Mouse (Mus musculus): ENCODE data around the gene Prelid1. TPM values are rescaled to one million over a fixed set of nuclear protein-coding genes. Genes with fewer than 3 reads are reported as not detected.
A peak's percentile ranks its signal among the peaks of the same experiment; 100 is the strongest.

Prelid1 gene
- polyA plus RNA-seq, 1 experiment from 2014 or later, result 328 TPM

DNA sequence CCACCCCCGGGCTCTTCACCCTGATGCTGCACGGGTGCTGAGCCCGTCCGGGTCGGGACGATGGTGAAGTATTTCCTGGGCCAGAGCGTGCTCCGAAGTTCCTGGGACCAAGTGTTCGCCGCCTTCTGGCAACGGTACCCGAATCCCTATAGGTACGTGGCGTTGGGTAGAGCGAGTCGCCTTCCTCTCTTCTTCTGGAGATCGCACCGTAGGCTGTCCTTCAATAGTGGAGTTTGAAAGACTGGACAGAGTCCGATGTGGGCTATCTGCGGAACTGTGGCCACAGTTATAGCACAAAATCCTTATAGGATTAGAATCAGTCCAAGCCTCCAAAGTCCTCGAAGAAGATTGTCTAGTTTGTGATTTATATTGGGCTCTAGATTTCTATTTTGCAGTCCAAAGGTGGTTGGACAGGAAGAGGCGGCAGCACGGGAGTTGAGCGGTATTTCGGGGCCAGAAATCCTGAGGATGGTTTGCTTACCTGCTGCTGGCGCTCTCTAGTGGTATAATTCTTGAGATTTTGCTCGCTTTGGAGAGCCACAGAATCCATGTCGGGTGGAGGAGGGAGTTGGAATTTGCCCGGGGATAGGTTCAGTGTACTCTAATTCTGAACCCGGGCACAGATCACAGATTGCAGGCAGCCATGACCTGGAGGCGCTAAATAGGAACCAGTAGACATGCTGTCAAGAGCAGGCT is 2.0 kb downstream of the Prelid1 start:
- H3K4me1 ChIP-seq (replicated peaks), result peaks cover 40% of the 10 kb centered on the region
- peak overlapping the region; percentile 87 for H3K9ac ChIP-seq
- peak overlapping the region; percentile 85 for H3K27ac ChIP-seq (ENCODE audit: poor library complexity, severe bottlenecking)
- no peaks in the 10 kb centered on the region for H3K27me3 ChIP-seq (replicated peaks)
- WGBS, result under 1% methylated on average over 31 of the region's 31 CpGs
- no peak for ATAC-seq (ENCODE audit: insufficient number of reproducible peaks, low FRiP score)
- peaks cover 66% of the 10 kb centered on the region for H3K36me3 ChIP-seq
- H3K4me3 ChIP-seq, result peak overlapping the region; percentile 70
- peak overlapping the region; percentile 88 for H3K4me2 ChIP-seq
- no peaks in the 10 kb centered on the region for H3K9me3 ChIP-seq (replicated peaks)

DNA sequence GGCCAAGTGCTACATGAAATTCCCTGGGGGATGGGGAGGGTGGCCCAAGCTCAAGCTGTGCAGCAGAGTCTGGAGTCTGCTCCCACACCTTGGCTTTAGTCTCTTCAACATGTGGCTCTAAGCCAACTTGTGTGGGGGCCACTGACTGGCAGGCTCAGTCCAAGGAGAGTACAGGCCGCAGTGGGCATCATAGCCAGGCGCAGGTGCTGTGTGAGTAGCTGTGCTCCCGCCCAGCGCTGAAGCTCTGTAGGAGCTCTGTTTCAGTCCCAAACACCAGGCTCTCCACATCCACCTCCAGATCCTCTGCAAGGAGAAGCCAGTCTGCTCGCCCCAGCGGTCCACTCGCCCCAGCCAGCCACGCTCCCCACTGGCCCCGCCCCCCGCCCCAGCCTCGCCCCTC is 5.3 kb downstream of the Prelid1 start:
- 75% methylated on average over 11 of the region's 11 CpGs for WGBS
- ATAC-seq (ENCODE audit: insufficient number of reproducible peaks, low FRiP score), result no peak
- Histone ChIP-seq H3K36me3 (peaks cover 37% of the 10 kb centered on the region), H3K27me3 (replicated peaks) (no peaks in the 10 kb centered on the region), H3K4me3 (no peak overlapping the region), H3K9me3 (replicated peaks) (no peaks in the 10 kb centered on the region), H3K4me1 (replicated peaks) (peaks cover 57% of the 10 kb centered on the region), H3K4me2 (no peak overlapping the region), H3K9ac (no peak overlapping the region), H3K27ac (ENCODE audit: poor library complexity, severe bottlenecking) (no peak overlapping the region)

- peaks cover 56% of the 10 kb centered on the region for H3K4me1 ChIP-seq (replicated peaks)
- 0 out of 2 replicates have a peak overlapping the region, but pooled peaks have one; percentile 8 for H3K9ac ChIP-seq
- no peak overlapping the region for H3K4me3 ChIP-seq
- H3K27ac ChIP-seq (ENCODE audit: poor library complexity, severe bottlenecking), result no peak overlapping the region
- no peaks in the 10 kb centered on the region for H3K27me3 ChIP-seq (replicated peaks)
- no peaks in the 10 kb centered on the region for H3K9me3 ChIP-seq (replicated peaks)
- peaks cover 37% of the 10 kb centered on the region for H3K36me3 ChIP-seq
- ATAC-seq (ENCODE audit: insufficient number of reproducible peaks, low FRiP score), result no peak
- H3K4me2 ChIP-seq, result 0 out of 2 replicates have a peak overlapping the region, but pooled peaks have one; percentile 89
- 51% methylated on average over 4 of the region's 4 CpGs for WGBS
Observed at GRCm38 (mm10) chr13:55327169-55327568, 6.9 kb downstream of the Prelid1 start.

- H3K9ac ChIP-seq, result no peak overlapping the region
- no peak overlapping the region for H3K27ac ChIP-seq (ENCODE audit: poor library complexity, severe bottlenecking)
- no peaks in the 10 kb centered on the region for H3K27me3 ChIP-seq (replicated peaks)
- H3K9me3 ChIP-seq (replicated peaks), result no peaks in the 10 kb centered on the region
- peak overlapping the region; percentile 89 for H3K4me2 ChIP-seq
- WGBS, result 59% methylated on average over 8 of the region's 8 CpGs
- peak; percentile 20; the same call in 1 of the 2 replicates for ATAC-seq (ENCODE audit: insufficient number of reproducible peaks, low FRiP score)
- H3K4me3 ChIP-seq, result 0 out of 2 replicates have a peak overlapping the region, but pooled peaks have one; percentile 62
- H3K36me3 ChIP-seq, result peaks cover 37% of the 10 kb centered on the region
- H3K4me1 ChIP-seq (replicated peaks), result peaks cover 55% of the 10 kb centered on the region
Observed at GRCm38 (mm10) chr13:55327633-55328032, 7.3 kb downstream of the Prelid1 start.

DNA sequence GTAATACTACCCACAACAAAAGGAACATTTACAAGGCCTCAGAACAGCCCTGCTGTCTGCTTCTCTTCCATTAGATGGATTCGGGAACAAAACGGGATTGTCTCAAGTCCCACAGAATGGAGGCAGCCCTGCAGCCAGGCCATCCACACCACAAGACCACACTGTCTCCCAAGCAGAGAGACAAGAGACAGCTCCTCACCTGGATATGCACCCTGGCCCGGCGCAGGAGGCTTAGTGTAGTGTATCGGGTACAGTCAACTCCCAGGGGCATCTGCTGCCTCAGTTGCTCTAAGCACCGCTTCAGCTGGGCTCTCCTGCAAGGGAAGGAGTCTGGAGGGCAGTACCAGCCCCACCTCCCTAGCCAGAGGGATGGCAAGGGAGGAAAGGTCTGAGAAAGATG is 7.9 kb downstream of the Prelid1 start:
- no peak for ATAC-seq (ENCODE audit: insufficient number of reproducible peaks, low FRiP score)
- H3K4me2 ChIP-seq, result peak overlapping the region; percentile 89
- WGBS, result 74% methylated on average over 6 of the region's 6 CpGs
- H3K4me1 ChIP-seq (replicated peaks), result peaks cover 50% of the 10 kb centered on the region
- peaks cover 32% of the 10 kb centered on the region for H3K36me3 ChIP-seq
- no peaks in the 10 kb centered on the region for H3K9me3 ChIP-seq (replicated peaks)
- peak overlapping the region; percentile 62 for H3K4me3 ChIP-seq
- H3K27me3 ChIP-seq (replicated peaks), result no peaks in the 10 kb centered on the region
- H3K27ac ChIP-seq (ENCODE audit: poor library complexity, severe bottlenecking), result no peak overlapping the region
- peak overlapping the region; percentile 70; the same call in 1 of the 2 replicates for H3K9ac ChIP-seq

GRCm38 (mm10) chr13:55328641-55329040 is 8.3 kb downstream of the Prelid1 start:
- no peak for ATAC-seq (ENCODE audit: insufficient number of reproducible peaks, low FRiP score)
- Histone ChIP-seq H3K4me2 (peak overlapping the region; percentile 89), H3K9ac (peak overlapping the region; percentile 70), H3K36me3 (peaks cover 28% of the 10 kb centered on the region), H3K27ac (ENCODE audit: poor library complexity, severe bottlenecking) (no peak overlapping the region), H3K4me3 (peak overlapping the region; percentile 62), H3K27me3 (replicated peaks) (no peaks in the 10 kb centered on the region), H3K9me3 (replicated peaks) (no peaks in the 10 kb centered on the region), H3K4me1 (replicated peaks) (peaks cover 45% of the 10 kb centered on the region)
- WGBS, result 79% methylated on average over 4 of the region's 4 CpGs

DNA sequence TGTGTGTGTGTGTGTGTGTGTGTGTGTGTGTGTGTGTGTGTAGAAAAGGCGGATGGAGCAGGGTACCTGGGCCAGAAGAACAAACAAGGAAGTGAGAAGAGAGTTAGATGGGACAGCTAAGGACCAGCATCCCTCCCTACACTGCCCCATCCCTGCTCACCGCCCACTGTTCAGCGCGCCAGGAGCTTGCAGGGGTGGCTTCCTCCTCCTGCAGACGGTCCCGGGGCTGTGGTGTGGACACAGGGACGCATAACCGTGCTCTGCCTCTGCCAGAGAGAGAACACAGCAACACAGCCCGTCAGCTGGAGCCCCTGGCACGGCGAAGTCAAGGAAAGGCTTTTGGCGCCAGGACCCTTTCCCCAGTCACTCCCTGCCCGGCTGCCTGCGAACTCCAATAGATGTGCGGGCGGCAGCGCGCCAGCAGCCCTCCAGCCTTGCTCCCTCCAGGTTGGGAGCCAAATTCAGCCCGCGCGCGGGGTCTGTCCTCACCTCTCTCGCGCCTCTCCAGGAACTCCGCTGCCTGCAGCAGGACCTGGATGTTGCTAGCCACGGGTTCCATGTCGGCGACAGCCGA is 8.9 kb downstream of the Prelid1 start:
- ATAC-seq (ENCODE audit: insufficient number of reproducible peaks, low FRiP score), result peak; percentile 37; the same call in 1 of the 2 replicates
- Histone ChIP-seq H3K27ac (ENCODE audit: poor library complexity, severe bottlenecking) (peak overlapping the region; percentile 53; the same call in 1 of the 2 replicates), H3K9ac (peak overlapping the region; percentile 70), H3K4me1 (replicated peaks) (peaks cover 40% of the 10 kb centered on the region), H3K27me3 (replicated peaks) (no peaks in the 10 kb centered on the region), H3K36me3 (peaks cover 22% of the 10 kb centered on the region), H3K4me2 (peak overlapping the region; percentile 89), H3K4me3 (peak overlapping the region; percentile 62), H3K9me3 (replicated peaks) (no peaks in the 10 kb centered on the region)
- WGBS, result under 1% methylated on average over 27 of the region's 29 CpGs

GRCm38 (mm10) chr13:55329683-55330566 is 9.6 kb downstream of the Prelid1 start, which contains the start of gene Mxd3:
Mxd3 (minus strand) TSS chr13:55329823.
- peak; percentile 90 for ATAC-seq (ENCODE audit: insufficient number of reproducible peaks, low FRiP score)
- H3K9ac ChIP-seq, result peak within 1 kb of the TSS; percentile 70
- no peaks in the 10 kb centered on the region for H3K27me3 ChIP-seq (replicated peaks)
- H3K4me3 ChIP-seq, result peak within 1 kb of the TSS; percentile 62
- peaks cover 17% of the 10 kb centered on the region for H3K36me3 ChIP-seq
- H3K4me1 ChIP-seq (replicated peaks), result peaks cover 38% of the 10 kb centered on the region
- WGBS, result under 1% methylated on average over 76 of the region's 82 CpGs
- no peaks in the 10 kb centered on the region for H3K9me3 ChIP-seq (replicated peaks)
- H3K4me2 ChIP-seq, result peak within 1 kb of the TSS; percentile 89
- peak within 1 kb of the TSS; percentile 84 for H3K27ac ChIP-seq (ENCODE audit: poor library complexity, severe bottlenecking)

- Histone ChIP-seq H3K9me3 (replicated peaks) (no peaks in the 10 kb centered on the region), H3K27ac (ENCODE audit: poor library complexity, severe bottlenecking) (peak overlapping the region; percentile 84; the same call in 1 of the 2 replicates), H3K9ac (peak overlapping the region; percentile 70; the same call in 1 of the 2 replicates), H3K36me3 (peaks cover 8% of the 10 kb centered on the region), H3K27me3 (replicated peaks) (no peaks in the 10 kb centered on the region), H3K4me1 (replicated peaks) (peaks cover 38% of the 10 kb centered on the region), H3K4me3 (peak overlapping the region; percentile 62), H3K4me2 (peak overlapping the region; percentile 89)
- WGBS, result 44% methylated on average over 14 of the region's 14 CpGs
- peak; percentile 37 for ATAC-seq (ENCODE audit: insufficient number of reproducible peaks, low FRiP score)
Observed at GRCm38 (mm10) chr13:55330567-55331400, 10.5 kb downstream of the Prelid1 start.

DNA sequence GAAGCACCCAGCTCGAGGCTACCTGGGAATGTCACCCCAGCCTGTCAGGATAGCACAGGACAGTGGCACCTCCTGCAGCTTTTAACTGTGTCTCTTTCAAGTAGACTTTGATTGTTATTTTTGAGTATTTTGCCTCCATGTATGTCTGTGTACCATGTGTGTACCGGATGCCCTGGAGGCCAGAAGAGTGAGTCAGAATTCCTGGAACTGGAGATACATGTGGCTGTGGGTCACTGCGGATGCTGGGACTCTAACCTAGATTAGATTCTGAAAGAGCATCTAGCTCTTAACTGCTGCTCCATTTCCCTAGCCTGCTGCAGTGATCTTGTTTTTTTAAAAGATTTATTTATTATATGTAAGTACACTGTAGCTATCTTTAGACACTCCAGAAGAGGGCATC is 12.0 kb downstream of the Prelid1 start:
- Histone ChIP-seq H3K9me3 (replicated peaks) (no peaks in the 10 kb centered on the region), H3K4me1 (replicated peaks) (peaks cover 33% of the 10 kb centered on the region), H3K36me3 (no peaks in the 10 kb centered on the region), H3K9ac (no peak overlapping the region), H3K27me3 (replicated peaks) (no peaks in the 10 kb centered on the region), H3K4me2 (no peak overlapping the region), H3K4me3 (no peak overlapping the region), H3K27ac (ENCODE audit: poor library complexity, severe bottlenecking) (no peak overlapping the region)
- 72% methylated on average over 3 of the region's 3 CpGs for WGBS
- ATAC-seq (ENCODE audit: insufficient number of reproducible peaks, low FRiP score), result no peak

Data from heart, embryonic 12.5 days (tissue).